Mouse (Mus musculus) CD4-positive, CD25-positive, alpha-beta regulatory T cell, adult 4 months (primary cell): Measurements from ENCODE around the gene Stn1. TPM values are rescaled to one million over a fixed set of nuclear protein-coding genes. Genes with fewer than 3 reads are reported as not detected.
A peak's percentile ranks its signal among the peaks of the same experiment; 100 is the strongest.

ENCODE experiments used
- ATAC-seq: one replicate; pipeline ENCODE4 v1.8.0; 2017
- polyA plus RNA-seq, 2 experiments: library from polyadenylated mRNA; unstranded; fragments of 100-300 nt; shearing (Covaris generic); gene quantifications; one replicate each; pipeline ENCODE4 v1.2.1; 2017

Stn1 gene
- polyA plus RNA-seq, 2 experiments from 2014 or later: 37.8 to 49.1 TPM

- ATAC-seq: no peak
Measured at GRCm38 (mm10) chr19:47468750-47469149, 68.6 kb downstream of the Stn1 start.

- ATAC-seq: no peak
Measured at GRCm38 (mm10) chr19:47466775-47467174, 70.5 kb downstream of the Stn1 start.

- no peak for ATAC-seq
Measured at GRCm38 (mm10) chr19:47465467-47465866, 71.8 kb downstream of the Stn1 start.

- ATAC-seq: peak; percentile 67
Measured at GRCm38 (mm10) chr19:47464304-47465241, 72.7 kb downstream of the Stn1 start, which contains the start of gene Sh3pxd2a. Gene Sh3pxd2a, minus strand, starts transcription at chr19:47464401.

- ATAC-seq: peak; percentile 87
Measured at GRCm38 (mm10) chr19:47463636-47464303, 73.5 kb downstream of the Stn1 start.

- no peak for ATAC-seq
Measured at GRCm38 (mm10) chr19:47463206-47463605, 74.1 kb downstream of the Stn1 start.

GRCm38 (mm10) chr19:47462725-47463124 is 74.6 kb downstream of the Stn1 start:
- no peak for ATAC-seq

GRCm38 (mm10) chr19:47461838-47462237 is 75.5 kb downstream of the Stn1 start:
- no peak for ATAC-seq

- no peak for ATAC-seq
Measured at GRCm38 (mm10) chr19:47461386-47461785, 75.9 kb downstream of the Stn1 start.

GRCm38 (mm10) chr19:47460120-47460960 is 77.0 kb downstream of the Stn1 start:
- ATAC-seq: no peak

GRCm38 (mm10) chr19:47459214-47459613 is 78.1 kb downstream of the Stn1 start:
- no peak for ATAC-seq

- ATAC-seq: no peak
Measured at GRCm38 (mm10) chr19:47458504-47459161, 78.7 kb downstream of the Stn1 start.

GRCm38 (mm10) chr19:47457711-47458503 is 79.4 kb downstream of the Stn1 start:
- ATAC-seq: no peak

GRCm38 (mm10) chr19:47456021-47456420 is 81.3 kb downstream of the Stn1 start:
- no peak for ATAC-seq

- ATAC-seq: no peak
Measured at GRCm38 (mm10) chr19:47455001-47455755, 82.1 kb downstream of the Stn1 start.

- ATAC-seq: no peak
Measured at GRCm38 (mm10) chr19:47454167-47455000, 82.9 kb downstream of the Stn1 start.

GRCm38 (mm10) chr19:47453352-47453751 is 84.0 kb downstream of the Stn1 start:
- ATAC-seq: no peak

GRCm38 (mm10) chr19:47452682-47453081 is 84.6 kb downstream of the Stn1 start:
- ATAC-seq: no peak

- no peak for ATAC-seq
Measured at GRCm38 (mm10) chr19:47452211-47452610, 85.1 kb downstream of the Stn1 start.
